Mouse (Mus musculus): ENCODE data around the gene Timeless.

DNA sequence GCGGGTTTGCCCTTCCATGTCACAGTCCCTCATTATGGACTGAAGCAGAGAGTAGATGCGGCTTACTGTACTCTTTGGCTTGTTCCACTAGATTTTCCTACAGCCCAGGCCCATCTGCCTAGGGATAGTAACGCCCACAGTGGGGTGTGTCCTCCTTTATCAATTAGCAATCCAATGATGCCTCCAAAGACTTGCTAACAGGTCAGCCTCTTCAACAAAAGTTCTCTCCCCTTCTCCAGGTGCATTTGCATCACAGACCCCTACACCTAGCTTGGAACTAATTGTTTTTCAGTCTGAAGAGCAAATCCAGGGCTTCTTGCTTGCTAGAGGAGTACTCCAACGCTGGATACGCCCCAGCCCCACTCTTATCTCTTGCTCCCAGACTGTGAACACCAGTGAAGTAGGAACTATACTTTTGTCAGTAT is 44.7 kb upstream of the Timeless start:
- TF ChIP-seq CTCF (IDR thresholded peaks at IDR 0.05; ENCODE audit: low read depth, low read length) (no peak), POLR2A (IDR thresholded peaks at IDR 0.05; ENCODE audit: borderline replicate concordance, low read depth, low read length) (no peak)

Data from bone marrow macrophage, adult 2 months (primary cell).